Mouse (Mus musculus): ENCODE measurements at regions not wholly inside any gene's neighbourhood (a gene's known extent, or its start where the extent isn't known, plus 50 kb on each side); places are given as distances from the start of the nearest gene placed in this dataset.

- TF ChIP-seq CTCF (IDR thresholded peaks at IDR 0.05; ENCODE audit: low read depth, low read length) = no peak
- no peak for TF ChIP-seq EP300 (IDR thresholded peaks at IDR 0.05; ENCODE audit: insufficient read depth, low read depth, low read length)
- no peak for TF ChIP-seq POLR2A (IDR thresholded peaks at IDR 0.05; ENCODE audit: insufficient read depth, low read length)
These were observed 108.5 kb upstream of the Hs6st1 start for GRCm38 (mm10) chr1:35959729-35960128.

Measured in ES-Bruce4 (cell line).